Mouse (Mus musculus): ENCODE data around the gene Satb2. TPM values are rescaled to one million over a fixed set of nuclear protein-coding genes. Genes with fewer than 3 reads are reported as not detected.

Satb2 gene
- polyA plus RNA-seq, 1 experiment from 2014 or later: 0.96 TPM

- Histone ChIP-seq H3K36me3 (replicated peaks; ENCODE audit: control insufficient read depth, insufficient read depth) (no peaks in the 10 kb centered on the region), H3K27ac (no peak overlapping the region), H3K9ac (no peak overlapping the region), H3K4me1 (replicated peaks; ENCODE audit: control insufficient read depth, insufficient read depth, low read length) (no peaks in the 10 kb centered on the region), H3K9me3 (ENCODE audit: control insufficient read depth, low read length) (no peaks in the 10 kb centered on the region), H3K4me3 (replicated peaks; ENCODE audit: low read length) (no peak overlapping the region), H3K4me2 (replicated peaks) (no peak overlapping the region), H3K27me3 (ENCODE audit: control insufficient read depth, insufficient read depth, low read length) (no peaks in the 10 kb centered on the region)
- 82% methylated on average over 11 of the region's 11 CpGs for WGBS
- ATAC-seq (ENCODE audit: low FRiP score): no peak
- no peak for DNase-seq (ENCODE audit: low spot score)
Measured at GRCm38 (mm10) chr1:56748876-56749493, 229.5 kb downstream of the Satb2 start.

Small RNAs within 50 kb of the gene (microRNA-seq; reads per million reads assigned to microRNA genes)
- gene Gm23943: not detected

Data from hindbrain, embryonic 14.5 days (tissue).